Mouse (Mus musculus) kidney, adult 11 months (tissue): ENCODE measurements at regions not wholly inside any gene's neighbourhood (a gene's known extent, or its start where the extent isn't known, plus 50 kb on each side); places are given as distances from the start of the nearest gene placed in this dataset.
A peak's percentile ranks its signal among the peaks of the same experiment; 100 is the strongest.

Experiments used
- DNase-seq: peaks from one replicate; pipeline ENCODE4 v3.0.0; 2022

- no peak for DNase-seq
These were observed 69.6 kb upstream of the Slc35b4 start for GRCm38 (mm10) chr6:34246512-34246911.

GRCm38 (mm10) chr6:34243001-34243400, 66.1 kb upstream of the Slc35b4 start:
- no peak for DNase-seq

GRCm38 (mm10) chr6:34242486-34242885, 65.6 kb upstream of the Slc35b4 start:
- DNase-seq = no peak

GRCm38 (mm10) chr6:34235132-34235531, 58.2 kb upstream of the Slc35b4 start:
- peak; percentile 37 for DNase-seq

- no peak for DNase-seq
These were observed 57.6 kb upstream of the Slc35b4 start for GRCm38 (mm10) chr6:34234443-34235020.

GRCm38 (mm10) chr6:34230768-34231381, 54.0 kb upstream of the Slc35b4 start:
- DNase-seq = peak; percentile 21

- DNase-seq = peak; percentile 6
These were observed 50.2 kb upstream of the Slc35b4 start for GRCm38 (mm10) chr6:34227131-34227530.
